In genomic region chr4:133752449-133753374, GRCm38 (mm10) we compare ENCODE assay signal across 8 mouse cellular contexts. TPM values are rescaled to one million over a fixed set of nuclear protein-coding genes. Genes with fewer than 3 reads are reported as not detected.
DNase-seq lines count a peak whose midpoint lies in the region; ATAC-seq and TF ChIP-seq lines count a peak whose summit lies in the region.

No protein-coding gene starts in this region.

- peak overlapping the region; percentile 93 for H3K4me2 ChIP-seq in forebrain, embryonic 12.5 days
- H3K4me2 ChIP-seq in hindbrain, embryonic 12.5 days (replicated peaks): peak overlapping the region; percentile 93
- H3K4me2 ChIP-seq in midbrain, embryonic 15.5 days: peak overlapping the region; percentile 97

- peaks cover 17 to 24% of the 10 kb centered on the region in 2 experiments for H3K36me3 ChIP-seq in MEL (ENCODE audit: control insufficient read depth in 1 of 2, insufficient read depth in 2 of 2, low read length in 2 of 2)
- H3K36me3 ChIP-seq in forebrain, embryonic 12.5 days (replicated peaks): peaks cover 18% of the 10 kb centered on the region
- H3K36me3 ChIP-seq in hindbrain, embryonic 12.5 days: no peaks in the 10 kb centered on the region
- 0 out of 2 replicates have a peak, but pooled peaks cover 3% of the 10 kb centered on the region for H3K36me3 ChIP-seq in midbrain, embryonic 15.5 days (replicated peaks)

- peaks cover 5 to 20% of the 10 kb centered on the region in 2 experiments; a peak in 3 of 4 replicates for H3K4me1 ChIP-seq in MEL (ENCODE audit: control insufficient read depth in 1 of 2, insufficient read depth in 2 of 2, low read length in 2 of 2)
- H3K4me1 ChIP-seq in forebrain, embryonic 12.5 days: peaks cover 58% of the 10 kb centered on the region
- peaks cover 49% of the 10 kb centered on the region for H3K4me1 ChIP-seq in hindbrain, embryonic 12.5 days
- H3K4me1 ChIP-seq in midbrain, embryonic 15.5 days: peaks cover 55% of the 10 kb centered on the region

- TF ChIP-seq CTCF in MEL (IDR thresholded peaks at IDR 0.05 in 2 of 3, conservative IDR thresholded peaks at IDR 0.05 in 1 of 3; ENCODE audit: control insufficient read depth in 1 of 3, insufficient read depth in 1 of 3, low read depth in 2 of 3, low read length in 3 of 3, poor library complexity in 1 of 3, severe bottlenecking in 1 of 3): no peak

- peak overlapping the region; percentile 67 to 77 for H3K4me3 ChIP-seq in MEL (ENCODE audit: control insufficient read depth in 1 of 2, insufficient read depth in 1 of 2, low read depth in 2 of 2, low read length in 2 of 2)
- peak overlapping the region; percentile 100 for H3K4me3 ChIP-seq in forebrain, embryonic 12.5 days (replicated peaks)
- peak overlapping the region; percentile 92 for H3K4me3 ChIP-seq in hindbrain, embryonic 12.5 days
- H3K4me3 ChIP-seq in midbrain, embryonic 15.5 days: peak overlapping the region; percentile 100

- WGBS in forebrain, embryonic 12.5 days: under 1% methylated on average over 57 of the region's 121 CpGs
- under 1% methylated on average over 86 of the region's 121 CpGs for WGBS in hindbrain, embryonic 12.5 days
- under 1% methylated on average over 81 of the region's 121 CpGs for WGBS in midbrain, embryonic 15.5 days

- peaks cover 83% of the 10 kb centered on the region for H3K79me2 ChIP-seq in MEL (ENCODE audit: control insufficient read depth, insufficient read depth, low read length, poor library complexity)

- TF ChIP-seq POLR2A in MEL (IDR thresholded peaks at IDR 0.05; ENCODE audit: control insufficient read depth in 1 of 2, insufficient read depth in 1 of 2, low read depth in 1 of 2, low read length in 2 of 2, poor library complexity in 1 of 2): peak in 1 of 2 experiments; percentile 6; a peak in 1 of 4 replicates

- intact Hi-C loops in left cerebral cortex, postnatal 25 days (cut with DNase I): loop anchor here (1.0 kb wide), 1 partner anchor 23 kb away; no protein-coding TSS in a partner anchor

- no peaks in the 10 kb centered on the region for H3K27me3 ChIP-seq in MEL (ENCODE audit: control insufficient read depth in 1 of 2, insufficient read depth in 2 of 2, low read length in 2 of 2)
- no peaks in the 10 kb centered on the region for H3K27me3 ChIP-seq in forebrain, embryonic 12.5 days
- no peaks in the 10 kb centered on the region for H3K27me3 ChIP-seq in hindbrain, embryonic 12.5 days
- no peaks in the 10 kb centered on the region for H3K27me3 ChIP-seq in midbrain, embryonic 15.5 days (replicated peaks)

- peak overlapping the region; percentile 99 for H3K9ac ChIP-seq in MEL (ENCODE audit: control insufficient read depth, low read depth, low read length, poor library complexity, severe bottlenecking)
- H3K9ac ChIP-seq in forebrain, embryonic 12.5 days: peak overlapping the region; percentile 100
- H3K9ac ChIP-seq in hindbrain, embryonic 12.5 days: peak overlapping the region; percentile 99
- peak overlapping the region; percentile 100 for H3K9ac ChIP-seq in midbrain, embryonic 15.5 days

- no peaks in the 10 kb centered on the region for H3K9me3 ChIP-seq in MEL (replicated peaks; ENCODE audit: insufficient read depth, low read length)
- no peaks in the 10 kb centered on the region for H3K9me3 ChIP-seq in forebrain, embryonic 12.5 days
- H3K9me3 ChIP-seq in hindbrain, embryonic 12.5 days (replicated peaks): no peaks in the 10 kb centered on the region
- no peaks in the 10 kb centered on the region for H3K9me3 ChIP-seq in midbrain, embryonic 15.5 days

- H3K27ac ChIP-seq in MEL (ENCODE audit: control insufficient read depth, low read depth, low read length): peak overlapping the region; percentile 51
- H3K27ac ChIP-seq in forebrain, embryonic 12.5 days: peak overlapping the region; percentile 99
- peak overlapping the region; percentile 100 for H3K27ac ChIP-seq in hindbrain, embryonic 12.5 days
- H3K27ac ChIP-seq in midbrain, embryonic 15.5 days: peak overlapping the region; percentile 99

- TF ChIP-seq EP300 in MEL (IDR thresholded peaks at IDR 0.05; ENCODE audit: low read depth in 1 of 2, low read length in 2 of 2): no peak

- no peak for ATAC-seq in forebrain, embryonic 12.5 days (ENCODE audit: low FRiP score)
- no peak for ATAC-seq in hindbrain, embryonic 12.5 days (ENCODE audit: low FRiP score)
- no peak for ATAC-seq in midbrain, embryonic 15.5 days (replicated peaks)
- ATAC-seq in activated CD4-positive, CD25-positive, alpha-beta regulatory T cell, adult 4 months: no peak

- no peak for TF ChIP-seq RAD21 in MEL (IDR thresholded peaks at IDR 0.05; ENCODE audit: low read depth, low read length)

- peak; percentile 43 for DNase-seq in MEL (ENCODE audit: low read depth, low spot score)
- peak; percentile 28 to 32 for DNase-seq in adrenal gland, postnatal 4 days (ENCODE audit: low spot score in 2 of 2)
- peak; percentile 36 to 38 for DNase-seq in left cerebral cortex, postnatal 25 days (ENCODE audit: low spot score in 2 of 2)
- DNase-seq in spleen, postnatal 14 days (ENCODE audit: low spot score in 2 of 2): peak; percentile 32 to 54

TF ChIP-seq in MEL, 35 proteins besides CTCF, POLR2A, EP300 and RAD21:
- TF ChIP-seq GATA1 (IDR thresholded peaks at IDR 0.05; ENCODE audit: low read depth, low read length) (no peak), UBTF (IDR thresholded peaks at IDR 0.05; ENCODE audit: borderline replicate concordance, insufficient read depth, low read depth, low read length) (0 out of 2 replicates have a peak, but pooled peaks have one; percentile 71), MAFK (IDR thresholded peaks at IDR 0.05; ENCODE audit: borderline replicate concordance, low read depth, low read length) (no peak)

RNA-seq across cellular contexts. Expression of gene Arid1a, which starts 3.9 kb away (rescaled TPM):
- total RNA-seq in MEL (2012; rRNA removed): 18.1 and 22.7 TPM in 2 replicates
- 10 to 100 TPM; 70.6 to 83.3 TPM for polyA plus RNA-seq in MEL (2012; ENCODE audit: insufficient read depth in 1 of 2, insufficient read length in 2 of 2, low read depth in 1 of 2, low replicate concordance in 2 of 2, missing spikeins in 1 of 2)
- total RNA-seq in adrenal gland, postnatal 4 days (2021): 10 to 100 TPM; 77.3 to 89.1 TPM
- polyA plus RNA-seq in forebrain, embryonic 12.5 days (2016; fragmentation: Nextera tagmentation; extraction: Ambion mirVana): 50.4 and 51.5 TPM in 2 replicates
- polyA plus RNA-seq in hindbrain, embryonic 12.5 days (2016; fragmentation: Nextera tagmentation; extraction: Ambion mirVana): 41.9 and 44.3 TPM in 2 replicates
- 10 to 100 TPM; 81.0 to 88.3 TPM for total RNA-seq in left cerebral cortex, postnatal 25 days (2021)
- 37.9 and 39.3 TPM in 2 replicates for polyA plus RNA-seq in midbrain, embryonic 15.5 days (2015; fragmentation: Nextera tagmentation; extraction: Ambion mirVana)
- polyA plus RNA-seq in activated CD4-positive, CD25-positive, alpha-beta regulatory T cell, adult 4 months (2017; shearing (Covaris generic)): 10 to 100 TPM; 58.4 to 79.1 TPM
